Comparison of ENCODE assay signal across 12 mouse cellular contexts in the genomic region with DNA sequence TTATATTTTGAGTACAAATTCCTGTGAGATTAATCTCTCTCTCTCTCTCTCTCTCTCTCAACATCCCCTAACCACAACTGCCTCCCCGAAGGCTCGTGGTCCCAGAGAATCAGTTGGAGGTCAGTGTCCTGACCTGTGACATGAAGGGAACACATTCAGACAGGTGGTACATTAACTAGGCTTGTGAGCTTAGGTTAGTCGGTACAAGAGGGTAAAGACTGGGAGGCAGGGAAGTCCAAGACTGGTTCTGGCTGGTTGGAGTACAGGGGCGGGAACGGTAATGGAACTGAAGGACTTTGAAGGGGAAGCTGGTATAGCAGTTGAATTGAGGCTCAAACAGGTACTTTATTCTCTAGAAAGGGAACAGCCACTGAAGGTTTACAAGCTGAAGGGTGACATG.
"Had no signal": no experiment of that assay in that cellular context is flagged by ENCODE, and none has a peak within 500 bp of the region (broad histone marks: within the 10 kb centered on the region; RNA-seq: fewer than 3 reads in every experiment).

No protein-coding gene starts in this region.

- H3K4me1 ChIP-seq: hindbrain, embryonic 13.5 days; liver, embryonic 13.5 days; midbrain, embryonic 13.5 days had no signal

- DNase-seq: layer of hippocampus, adult 9-11 months; layer of hippocampus, postnatal 36 days; liver; liver, embryonic 13.5 days; liver, postnatal 0 days; right cerebral cortex, adult 18-20 months; right cerebral cortex, postnatal 25 days; thymus, postnatal 36 days had no signal

- H3K4me3 ChIP-seq: hindbrain, embryonic 13.5 days; limb, embryonic 12.5 days; liver, embryonic 13.5 days; midbrain, embryonic 13.5 days had no signal

- H3K36me3 ChIP-seq: hindbrain, embryonic 13.5 days; limb, embryonic 12.5 days; liver, embryonic 13.5 days; midbrain, embryonic 13.5 days had no signal

- H3K4me2 ChIP-seq: hindbrain, embryonic 13.5 days; limb, embryonic 12.5 days; liver, embryonic 13.5 days; midbrain, embryonic 13.5 days had no signal

- ATAC-seq: hindbrain, postnatal 0 days; liver, postnatal 0 days; midbrain, embryonic 13.5 days had no signal

- H3K27ac ChIP-seq: hindbrain, embryonic 13.5 days; hindbrain, postnatal 0 days; limb, embryonic 12.5 days; liver, embryonic 13.5 days; midbrain, embryonic 13.5 days had no signal

- H3K9ac ChIP-seq: hindbrain, embryonic 13.5 days; limb, embryonic 12.5 days; liver, embryonic 13.5 days; liver, postnatal 0 days; midbrain, embryonic 13.5 days had no signal

- H3K9me3 ChIP-seq: hindbrain, embryonic 13.5 days; limb, embryonic 12.5 days; liver, embryonic 13.5 days; midbrain, embryonic 13.5 days had no signal

- H3K27me3 ChIP-seq: hindbrain, embryonic 13.5 days; limb, embryonic 12.5 days; liver, embryonic 13.5 days; midbrain, embryonic 13.5 days had no signal
